ENCODE assay signal across 8 mouse cellular contexts in genomic region chr1:190928370-190929009, GRCm38 (mm10). TPM values are rescaled to one million over a fixed set of nuclear protein-coding genes. Genes with fewer than 3 reads are reported as not detected.
DNase-seq lines count a peak whose midpoint lies in the region; ATAC-seq lines count a peak whose summit lies in the region.

No protein-coding gene starts in this region.

- H3K27ac ChIP-seq in brown adipose tissue, adult 24 weeks (replicated peaks; ENCODE audit: low read depth, low read length): peak overlapping the region; percentile 94
- peak overlapping the region; percentile 97 for H3K27ac ChIP-seq in heart, embryonic 13.5 days (replicated peaks)
- peak overlapping the region; percentile 96 for H3K27ac ChIP-seq in liver, embryonic 12.5 days
- peak overlapping the region; percentile 100 for H3K27ac ChIP-seq in stomach, embryonic 15.5 days

- ATAC-seq in heart, embryonic 13.5 days (ENCODE audit: extremely low read depth, insufficient number of reproducible peaks, low FRiP score, low TSS enrichment): peak; percentile 91
- ATAC-seq in liver, embryonic 12.5 days: peak; percentile 97
- peak; percentile 98 for ATAC-seq in stomach, embryonic 15.5 days (ENCODE audit: insufficient read depth, low FRiP score, low read depth)

- H3K4me3 ChIP-seq in brown adipose tissue, adult 24 weeks (ENCODE audit: insufficient read depth, low read depth, low read length): peak overlapping the region; percentile 79
- peak overlapping the region; percentile 85 for H3K4me3 ChIP-seq in heart, embryonic 13.5 days
- peak overlapping the region; percentile 76 for H3K4me3 ChIP-seq in liver, embryonic 12.5 days
- H3K4me3 ChIP-seq in stomach, embryonic 15.5 days (replicated peaks): peak overlapping the region; percentile 80

- peak overlapping the region; percentile 94 for H3K9ac ChIP-seq in heart, embryonic 13.5 days
- H3K9ac ChIP-seq in liver, embryonic 12.5 days: peak overlapping the region; percentile 88
- H3K9ac ChIP-seq in stomach, embryonic 15.5 days: peak overlapping the region; percentile 84

- H3K27me3 ChIP-seq in heart, embryonic 13.5 days (replicated peaks): no peaks in the 10 kb centered on the region
- H3K27me3 ChIP-seq in liver, embryonic 12.5 days (replicated peaks): 0 out of 2 replicates have a peak, but pooled peaks cover 6% of the 10 kb centered on the region
- H3K27me3 ChIP-seq in stomach, embryonic 15.5 days (replicated peaks): no peaks in the 10 kb centered on the region

- peaks cover 10% of the 10 kb centered on the region for H3K36me3 ChIP-seq in heart, embryonic 13.5 days
- peaks cover 5% of the 10 kb centered on the region for H3K36me3 ChIP-seq in liver, embryonic 12.5 days
- no peaks in the 10 kb centered on the region for H3K36me3 ChIP-seq in stomach, embryonic 15.5 days

- H3K9me3 ChIP-seq in heart, embryonic 13.5 days: no peaks in the 10 kb centered on the region
- H3K9me3 ChIP-seq in liver, embryonic 12.5 days (replicated peaks): no peaks in the 10 kb centered on the region
- H3K9me3 ChIP-seq in stomach, embryonic 15.5 days: no peaks in the 10 kb centered on the region

- H3K4me2 ChIP-seq in heart, embryonic 13.5 days: peak overlapping the region; percentile 89
- peak overlapping the region; percentile 74 for H3K4me2 ChIP-seq in liver, embryonic 12.5 days
- peak overlapping the region; percentile 66 for H3K4me2 ChIP-seq in stomach, embryonic 15.5 days

- H3K4me1 ChIP-seq in brown adipose tissue, adult 24 weeks (ENCODE audit: control insufficient read depth, insufficient read depth, insufficient read length, low read length): no peaks in the 10 kb centered on the region; the same call in 1 of the 2 replicates
- H3K4me1 ChIP-seq in heart, embryonic 13.5 days: peaks cover 22% of the 10 kb centered on the region
- peaks cover 26% of the 10 kb centered on the region for H3K4me1 ChIP-seq in liver, embryonic 12.5 days
- peaks cover 5% of the 10 kb centered on the region for H3K4me1 ChIP-seq in stomach, embryonic 15.5 days

- WGBS in heart, embryonic 13.5 days: under 1% methylated on average over 35 of the region's 79 CpGs
- WGBS in liver, embryonic 12.5 days (ENCODE audit: insufficient replicate concordance): under 1% methylated on average over 32 of the region's 79 CpGs
- WGBS in stomach, embryonic 15.5 days: under 1% methylated on average over 52 of the region's 79 CpGs

- DNase-seq in CD4-positive, CD25-positive, alpha-beta regulatory T cell, adult 2 months (ENCODE audit: low read depth, low spot score): peak; percentile 99
- DNase-seq in fat pad, adult 2 months (ENCODE audit: extremely low read depth, low read depth, low spot score): peak; percentile 85
- DNase-seq in kidney, postnatal 10 days: peak; percentile 98
- peak; percentile 96 to 97 for DNase-seq in natural killer cell, adult 2 months (ENCODE audit: low spot score in 2 of 2)

RNA-seq across cellular contexts. Expression of gene Angel2, which starts 3.6 kb away (rescaled TPM):
- polyA plus RNA-seq in brown adipose tissue, adult 24 weeks (2012; ENCODE audit: insufficient read depth, insufficient read length, missing spikeins): 25.8 and 28.7 TPM in 2 replicates
- polyA plus RNA-seq in heart, embryonic 13.5 days (2015; fragmentation: Nextera tagmentation; extraction: Ambion mirVana): 27.6 and 28.6 TPM in 2 replicates
- polyA plus RNA-seq in liver, embryonic 12.5 days (2016; fragmentation: Nextera tagmentation; extraction: Ambion mirVana): 21.4 and 23.6 TPM in 2 replicates
- polyA plus RNA-seq in stomach, embryonic 15.5 days (2015; fragmentation: Nextera tagmentation; extraction: Ambion mirVana): 35.1 and 37.5 TPM in 2 replicates

RNA-seq across cellular contexts. Expression of gene Rps6kc1, which starts 16.9 kb away (rescaled TPM):
- polyA plus RNA-seq in brown adipose tissue, adult 24 weeks (2012; ENCODE audit: insufficient read depth, insufficient read length, missing spikeins): 3.4 and 5.6 TPM in 2 replicates
- 8.3 and 10.1 TPM in 2 replicates for polyA plus RNA-seq in heart, embryonic 13.5 days (2015; fragmentation: Nextera tagmentation; extraction: Ambion mirVana)
- polyA plus RNA-seq in liver, embryonic 12.5 days (2016; fragmentation: Nextera tagmentation; extraction: Ambion mirVana): 5.5 and 5.7 TPM in 2 replicates
- polyA plus RNA-seq in stomach, embryonic 15.5 days (2015; fragmentation: Nextera tagmentation; extraction: Ambion mirVana): 10.6 and 12.9 TPM in 2 replicates

RNA-seq across cellular contexts. Expression of gene Vash2, which starts 50.6 kb away (rescaled TPM):
- not detected in 2 replicates for polyA plus RNA-seq in brown adipose tissue, adult 24 weeks (2012; ENCODE audit: insufficient read depth, insufficient read length, missing spikeins)
- polyA plus RNA-seq in heart, embryonic 13.5 days (2015; fragmentation: Nextera tagmentation; extraction: Ambion mirVana): 46.2 and 47.6 TPM in 2 replicates
- polyA plus RNA-seq in liver, embryonic 12.5 days (2016; fragmentation: Nextera tagmentation; extraction: Ambion mirVana): 3.9 and 4.0 TPM in 2 replicates
- 18.5 and 20.1 TPM in 2 replicates for polyA plus RNA-seq in stomach, embryonic 15.5 days (2015; fragmentation: Nextera tagmentation; extraction: Ambion mirVana)

Comparison
In these comparisons a context has a peak if more than half of its experiments do, and no peak if none do; other contexts are left out.
1. Peak in every context shown above with its lines: DNase-seq, ATAC-seq, H3K4me3 ChIP-seq and H3K27ac ChIP-seq.